Mouse (Mus musculus) gastrocnemius, adult 8-10 months (tissue): ENCODE data around the gene Hs2st1. TPM values are rescaled to one million over a fixed set of nuclear protein-coding genes. Genes with fewer than 3 reads are reported as not detected.
"Not testable (repeated sequence)": the region's sequence is repeated elsewhere in the genome, so short reads cannot be mapped to it uniquely, and the experiment has no call there.

Experiments
- DNase-seq, 2 experiments: peaks; one replicate each; pipeline ENCODE4 v3.0.0; 2022; ENCODE audit warnings: low spot score in 2 of 2
- total RNA-seq, 4 experiments: library from RNA; stranded (reverse); gene quantifications; 2 replicates each; pipeline ENCODE4 v1.2.4; 2022

Hs2st1 gene
- 10 to 100 TPM; 10.1 to 12.8 (median 11.7) TPM for total RNA-seq

- peak; percentile 97 to 99 for DNase-seq
These were observed at the start of gene Hs2st1, which contains the start of gene Selenof for GRCm38 (mm10) chr3:144570047-144570815. Gene Hs2st1, minus strand, starts transcription at chr3:144570181. Gene Selenof, plus strand, starts transcription at chr3:144570304.

- DNase-seq = no peak
These were observed 47.7 kb upstream of the Hs2st1 start for GRCm38 (mm10) chr3:144617633-144618180.

GRCm38 (mm10) chr3:144616654-144617425 lies 46.9 kb upstream of the Hs2st1 start:
- DNase-seq = peak; percentile 76 to 82

GRCm38 (mm10) chr3:144615459-144615858 lies 45.5 kb upstream of the Hs2st1 start:
- no peak for DNase-seq

GRCm38 (mm10) chr3:144614698-144615097 lies 44.7 kb upstream of the Hs2st1 start:
- DNase-seq = no peak

- DNase-seq = no peak
These were observed 44.3 kb upstream of the Hs2st1 start for GRCm38 (mm10) chr3:144614277-144614676.

- no peak for DNase-seq
These were observed 42.4 kb upstream of the Hs2st1 start for GRCm38 (mm10) chr3:144612382-144612781.

GRCm38 (mm10) chr3:144611626-144612271 lies 41.8 kb upstream of the Hs2st1 start:
- peak in 1 of 2 experiments; percentile 30 for DNase-seq

GRCm38 (mm10) chr3:144610759-144611158 lies 40.8 kb upstream of the Hs2st1 start:
- no peak for DNase-seq

- DNase-seq = no peak
These were observed 38.1 kb upstream of the Hs2st1 start for GRCm38 (mm10) chr3:144608090-144608489.

GRCm38 (mm10) chr3:144606449-144606848 lies 36.5 kb upstream of the Hs2st1 start:
- no peak for DNase-seq

GRCm38 (mm10) chr3:144605811-144606210 lies 35.8 kb upstream of the Hs2st1 start:
- not testable (repeated sequence) for DNase-seq

- DNase-seq = no peak
These were observed 34.2 kb upstream of the Hs2st1 start for GRCm38 (mm10) chr3:144604205-144604604.

- DNase-seq = no peak
These were observed 33.6 kb upstream of the Hs2st1 start for GRCm38 (mm10) chr3:144603558-144603957.

- DNase-seq = no peak
These were observed 32.8 kb upstream of the Hs2st1 start for GRCm38 (mm10) chr3:144602819-144603218.

- no peak for DNase-seq
These were observed 32.4 kb upstream of the Hs2st1 start for GRCm38 (mm10) chr3:144602413-144602812.

- DNase-seq = no peak
These were observed 27.9 kb upstream of the Hs2st1 start for GRCm38 (mm10) chr3:144597790-144598467.

GRCm38 (mm10) chr3:144597121-144597520 lies 27.1 kb upstream of the Hs2st1 start:
- DNase-seq = no peak

GRCm38 (mm10) chr3:144592992-144593785 lies 23.2 kb upstream of the Hs2st1 start:
- DNase-seq = no peak
